Mouse (Mus musculus): Measurements from ENCODE around the gene Gm37240. TPM values are rescaled to one million over a fixed set of nuclear protein-coding genes. Genes with fewer than 3 reads are reported as not detected.

Gm37240 gene
- total and polyA plus RNA-seq, 3 experiments: not detected

DNA sequence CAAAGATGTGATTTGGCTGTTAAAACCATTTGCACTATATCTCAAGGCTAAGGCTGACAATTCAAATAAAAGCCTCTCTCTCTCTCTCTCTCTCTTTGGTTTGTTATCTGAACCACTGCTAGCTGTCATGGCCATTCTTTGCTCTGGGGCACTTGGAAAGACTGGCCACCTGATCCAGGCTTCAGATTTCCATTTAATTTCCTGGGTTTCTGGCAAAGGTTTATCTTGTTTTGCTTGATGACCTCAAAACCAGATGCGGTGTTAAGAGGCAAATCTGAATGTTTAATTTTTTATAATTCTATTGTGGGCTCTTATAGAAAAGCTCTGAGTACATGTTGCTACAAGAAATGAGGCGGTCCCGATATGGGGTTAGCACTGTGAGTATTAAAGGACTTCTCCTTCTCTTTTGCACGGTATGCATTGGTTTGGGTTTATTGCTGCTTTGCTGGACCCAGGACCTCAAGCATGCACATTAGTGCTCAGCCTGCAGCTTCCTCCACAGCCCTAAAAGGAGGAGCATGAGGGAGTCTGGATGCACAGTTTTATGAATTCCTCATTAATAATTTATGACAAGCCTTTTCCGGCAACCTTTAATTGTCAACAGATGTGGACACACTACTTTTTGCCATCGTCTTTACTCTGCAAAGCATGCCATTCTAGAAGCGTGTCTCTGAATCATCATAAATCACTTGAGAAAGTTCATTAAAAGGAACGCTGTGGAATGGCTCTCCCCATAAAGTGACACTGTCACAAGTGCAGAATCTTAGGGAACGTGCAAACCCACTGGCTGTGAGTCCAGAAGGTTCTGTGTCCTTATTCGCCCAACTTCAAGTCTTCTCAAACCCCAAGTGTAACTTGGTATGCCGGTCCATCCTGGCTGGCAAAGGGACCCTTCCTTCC is 351.4 kb downstream of the Gm37240 start:
- ATAC-seq (ENCODE audit: extremely low read depth, insufficient number of reproducible peaks, low FRiP score, poor library complexity, severe bottlenecking) (no peak), DNase-seq (ENCODE audit: low spot score) (no peak)
- H3K9me3 ChIP-seq (replicated peaks): no peaks in the 10 kb centered on the region
- no peaks in the 10 kb centered on the region for H3K36me3 ChIP-seq (replicated peaks)
- no peak for TF ChIP-seq CTCF (IDR thresholded peaks at IDR 0.05; ENCODE audit: low read depth, low read length)
- no peak for TF ChIP-seq POLR2AphosphoS5 (IDR thresholded peaks at IDR 0.05; ENCODE audit: insufficient replicate concordance, low read depth, low read length)
- TF ChIP-seq GATA1 (IDR thresholded peaks at IDR 0.05; ENCODE audit: borderline replicate concordance, low read length): no peak
- no peak for TF ChIP-seq GATA2 (IDR thresholded peaks at IDR 0.05; ENCODE audit: borderline replicate concordance, low read depth, low read length)
- no peak for TF ChIP-seq TAL1 (conservative IDR thresholded peaks at IDR 0.05; ENCODE audit: low read depth, low read length)
- H3K4me1 ChIP-seq (ENCODE audit: insufficient read depth, low read depth, low read length): no peaks in the 10 kb centered on the region; the same call in 1 of the 2 replicates
- H3K27me3 ChIP-seq (ENCODE audit: insufficient read depth, low read length): peaks cover 10% of the 10 kb centered on the region; the same call in 1 of the 2 replicates
- H3K4me3 ChIP-seq (ENCODE audit: low read depth, low read length): no peak overlapping the region

DNA sequence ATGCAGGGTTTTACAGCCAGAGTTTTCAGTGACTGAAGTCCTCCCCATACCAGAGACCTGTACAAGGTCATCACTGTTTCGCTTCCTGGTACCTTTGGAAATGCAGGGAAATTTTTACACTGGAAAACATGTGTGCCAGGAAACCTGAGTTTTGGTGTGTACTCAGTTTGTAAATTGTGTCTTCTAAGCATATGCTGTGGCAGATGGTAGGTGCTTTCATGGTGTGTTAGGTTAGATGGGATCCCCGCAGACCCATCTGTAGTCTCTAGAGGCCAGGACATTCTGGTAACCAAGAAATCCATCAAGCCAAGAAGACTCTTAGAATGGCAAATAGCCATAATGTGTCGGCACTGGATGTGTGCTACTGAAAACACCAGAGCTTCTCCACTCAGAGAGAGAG is 352.3 kb downstream of the Gm37240 start:
- no peak for ATAC-seq (ENCODE audit: extremely low read depth, insufficient number of reproducible peaks, low FRiP score, poor library complexity, severe bottlenecking)
- TF ChIP-seq GATA2 (IDR thresholded peaks at IDR 0.05; ENCODE audit: borderline replicate concordance, low read depth, low read length) (no peak), CTCF (IDR thresholded peaks at IDR 0.05; ENCODE audit: low read depth, low read length) (no peak), GATA1 (IDR thresholded peaks at IDR 0.05; ENCODE audit: borderline replicate concordance, low read length) (no peak), POLR2AphosphoS5 (IDR thresholded peaks at IDR 0.05; ENCODE audit: insufficient replicate concordance, low read depth, low read length) (no peak), TAL1 (conservative IDR thresholded peaks at IDR 0.05; ENCODE audit: low read depth, low read length) (no peak)
- H3K9me3 ChIP-seq (replicated peaks): no peaks in the 10 kb centered on the region
- H3K27me3 ChIP-seq (ENCODE audit: insufficient read depth, low read length): peaks cover 10% of the 10 kb centered on the region; the same call in 1 of the 2 replicates
- H3K4me3 ChIP-seq (ENCODE audit: low read depth, low read length): no peak overlapping the region
- H3K36me3 ChIP-seq (replicated peaks): no peaks in the 10 kb centered on the region
- no peaks in the 10 kb centered on the region; the same call in 1 of the 2 replicates for H3K4me1 ChIP-seq (ENCODE audit: insufficient read depth, low read depth, low read length)
- no peak for DNase-seq (ENCODE audit: low spot score)

DNA sequence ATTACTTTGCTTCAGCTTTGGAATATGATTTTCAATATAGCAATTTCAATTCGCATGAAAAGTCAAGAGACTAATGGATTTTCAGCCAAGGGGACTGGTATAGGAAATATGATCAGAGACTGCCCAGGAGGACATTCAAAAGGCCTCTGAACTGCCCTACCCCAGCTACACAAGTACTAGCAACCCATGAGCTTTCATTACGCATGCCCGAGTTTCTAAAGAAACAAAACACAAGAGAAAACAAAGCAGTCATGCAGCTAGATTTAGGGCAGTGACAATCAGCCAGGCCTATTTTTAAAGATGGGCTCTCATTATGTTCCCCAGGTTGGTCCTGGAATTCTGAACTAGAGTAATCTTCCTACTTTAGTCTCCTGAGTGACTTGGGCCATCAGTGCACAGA is 354.9 kb downstream of the Gm37240 start:
- no peak for DNase-seq (ENCODE audit: low spot score)
- ATAC-seq (ENCODE audit: extremely low read depth, insufficient number of reproducible peaks, low FRiP score, poor library complexity, severe bottlenecking): no peak
- TF ChIP-seq CTCF (IDR thresholded peaks at IDR 0.05; ENCODE audit: low read depth, low read length): no peak
- Histone ChIP-seq H3K4me3 (ENCODE audit: low read depth, low read length) (no peak overlapping the region), H3K9me3 (replicated peaks) (no peaks in the 10 kb centered on the region), H3K4me1 (ENCODE audit: insufficient read depth, low read depth, low read length) (no peaks in the 10 kb centered on the region; the same call in 1 of the 2 replicates), H3K27me3 (ENCODE audit: insufficient read depth, low read length) (peaks cover 12% of the 10 kb centered on the region), H3K36me3 (replicated peaks) (no peaks in the 10 kb centered on the region)

DNA sequence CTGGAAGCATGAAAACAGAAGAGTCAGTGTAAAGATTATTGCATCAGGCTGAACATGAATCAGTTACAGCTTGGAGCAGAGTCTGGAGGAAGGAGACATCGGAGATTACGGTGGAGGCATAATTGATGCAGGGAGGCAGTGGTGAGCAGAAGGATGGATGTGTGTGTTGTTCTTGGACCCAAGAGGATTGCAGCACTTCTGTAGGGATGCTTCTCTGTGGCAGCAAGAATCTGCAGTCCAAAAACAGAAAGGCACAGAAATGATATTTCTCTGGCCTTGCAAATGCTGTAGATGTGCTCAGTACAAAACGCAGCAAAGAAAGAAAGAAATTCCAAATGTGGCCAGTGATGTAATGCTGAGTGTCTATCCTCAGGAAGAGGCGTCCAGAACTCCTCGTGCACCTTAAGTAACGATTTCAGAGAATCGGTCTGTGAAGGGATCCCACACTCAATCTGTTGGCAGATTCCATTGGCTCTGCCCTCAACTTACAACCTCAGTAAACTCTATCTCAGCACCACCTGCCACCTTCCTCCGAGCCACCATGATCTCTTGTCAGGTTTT is 356.6 kb downstream of the Gm37240 start:
- no peaks in the 10 kb centered on the region; the same call in 1 of the 2 replicates for H3K4me1 ChIP-seq (ENCODE audit: insufficient read depth, low read depth, low read length)
- ATAC-seq (ENCODE audit: extremely low read depth, insufficient number of reproducible peaks, low FRiP score, poor library complexity, severe bottlenecking): no peak
- TF ChIP-seq CTCF (IDR thresholded peaks at IDR 0.05; ENCODE audit: low read depth, low read length): no peak
- TF ChIP-seq GATA2 (IDR thresholded peaks at IDR 0.05; ENCODE audit: borderline replicate concordance, low read depth, low read length): no peak
- TF ChIP-seq GATA1 (IDR thresholded peaks at IDR 0.05; ENCODE audit: borderline replicate concordance, low read length): no peak
- TF ChIP-seq TAL1 (conservative IDR thresholded peaks at IDR 0.05; ENCODE audit: low read depth, low read length): no peak
- H3K27me3 ChIP-seq (ENCODE audit: insufficient read depth, low read length): peaks cover 8% of the 10 kb centered on the region
- H3K36me3 ChIP-seq (replicated peaks): no peaks in the 10 kb centered on the region
- no peaks in the 10 kb centered on the region for H3K9me3 ChIP-seq (replicated peaks)
- no peak overlapping the region for H3K4me3 ChIP-seq (ENCODE audit: low read depth, low read length)
- DNase-seq (ENCODE audit: low spot score): no peak

DNA sequence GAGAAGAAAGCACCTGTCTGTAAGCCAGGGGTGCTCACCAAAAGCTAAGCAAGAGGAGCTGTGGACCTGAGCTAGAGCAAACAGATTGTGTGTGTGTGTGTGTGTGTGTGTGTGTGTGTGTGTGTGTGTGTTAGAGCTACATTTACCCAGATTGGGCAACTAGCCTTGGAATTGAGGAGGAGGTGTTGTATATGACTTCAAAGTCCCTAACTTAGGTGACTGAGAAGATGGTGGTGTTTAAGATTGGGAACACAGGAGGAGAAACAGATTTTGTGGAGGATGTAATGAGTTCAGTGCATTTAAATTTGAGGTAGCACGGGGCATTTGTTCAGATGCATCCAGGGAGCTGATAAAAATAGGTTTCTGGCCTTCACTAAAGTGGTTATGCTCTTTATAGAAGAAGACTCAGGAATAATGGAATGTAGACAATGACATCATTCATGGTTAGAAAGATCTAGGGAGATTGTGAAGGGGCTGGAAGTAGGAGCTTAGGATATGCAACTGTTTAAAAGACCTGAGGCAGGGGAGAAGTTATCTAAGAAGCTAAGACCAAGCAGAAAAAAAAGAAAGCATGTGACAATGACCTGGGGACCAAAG is 365.9 kb downstream of the Gm37240 start:
- no peaks in the 10 kb centered on the region for H3K36me3 ChIP-seq (replicated peaks)
- no peaks in the 10 kb centered on the region for H3K4me1 ChIP-seq (ENCODE audit: insufficient read depth, low read depth, low read length)
- H3K4me3 ChIP-seq (ENCODE audit: low read depth, low read length): no peak overlapping the region
- TF ChIP-seq GATA2 (IDR thresholded peaks at IDR 0.05; ENCODE audit: borderline replicate concordance, low read depth, low read length): no peak
- no peaks in the 10 kb centered on the region for H3K9me3 ChIP-seq (replicated peaks)
- DNase-seq (ENCODE audit: low spot score) (no peak), ATAC-seq (ENCODE audit: extremely low read depth, insufficient number of reproducible peaks, low FRiP score, poor library complexity, severe bottlenecking) (no peak)
- H3K27me3 ChIP-seq (ENCODE audit: insufficient read depth, low read length): peaks cover 18% of the 10 kb centered on the region

DNA sequence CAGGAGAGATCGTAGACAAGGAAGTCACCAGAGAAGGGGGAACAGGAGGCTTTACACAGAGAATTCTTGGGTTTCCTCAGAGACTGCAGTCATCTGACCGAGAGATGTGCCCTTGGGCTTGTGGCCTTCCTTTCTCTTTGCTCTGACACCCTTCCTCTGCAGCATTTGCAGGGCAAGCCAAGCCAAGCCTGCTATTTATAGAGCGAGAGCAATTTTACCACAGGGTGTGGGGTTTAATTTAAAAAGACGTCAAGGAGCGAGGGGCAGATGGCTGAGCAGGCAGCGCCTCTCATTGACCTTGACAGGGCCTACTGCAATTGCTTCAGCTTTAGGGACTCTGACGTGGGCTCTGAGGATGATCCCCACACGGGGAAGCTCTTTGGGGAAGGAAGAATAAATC is 368.6 kb downstream of the Gm37240 start:
- DNase-seq (ENCODE audit: low spot score) (no peak), ATAC-seq (ENCODE audit: extremely low read depth, insufficient number of reproducible peaks, low FRiP score, poor library complexity, severe bottlenecking) (no peak)
- no peaks in the 10 kb centered on the region for H3K9me3 ChIP-seq (replicated peaks)
- 0 out of 2 replicates have a peak, but pooled peaks cover 5% of the 10 kb centered on the region for H3K4me1 ChIP-seq (ENCODE audit: insufficient read depth, low read depth, low read length)
- peaks cover 23% of the 10 kb centered on the region for H3K27me3 ChIP-seq (ENCODE audit: insufficient read depth, low read length)
- H3K4me3 ChIP-seq (ENCODE audit: low read depth, low read length): no peak overlapping the region
- no peaks in the 10 kb centered on the region for H3K36me3 ChIP-seq (replicated peaks)
- TF ChIP-seq POLR2AphosphoS5 (IDR thresholded peaks at IDR 0.05; ENCODE audit: insufficient replicate concordance, low read depth, low read length) (no peak), GATA2 (IDR thresholded peaks at IDR 0.05; ENCODE audit: borderline replicate concordance, low read depth, low read length) (no peak), TAL1 (conservative IDR thresholded peaks at IDR 0.05; ENCODE audit: low read depth, low read length) (no peak), CTCF (IDR thresholded peaks at IDR 0.05; ENCODE audit: low read depth, low read length) (no peak)
